Mouse (Mus musculus): ENCODE measurements around the gene Map4k2. TPM values are rescaled to one million over a fixed set of nuclear protein-coding genes. Genes with fewer than 3 reads are reported as not detected.

Map4k2 gene
- polyA plus RNA-seq, 1 experiment: 110 TPM

DNA sequence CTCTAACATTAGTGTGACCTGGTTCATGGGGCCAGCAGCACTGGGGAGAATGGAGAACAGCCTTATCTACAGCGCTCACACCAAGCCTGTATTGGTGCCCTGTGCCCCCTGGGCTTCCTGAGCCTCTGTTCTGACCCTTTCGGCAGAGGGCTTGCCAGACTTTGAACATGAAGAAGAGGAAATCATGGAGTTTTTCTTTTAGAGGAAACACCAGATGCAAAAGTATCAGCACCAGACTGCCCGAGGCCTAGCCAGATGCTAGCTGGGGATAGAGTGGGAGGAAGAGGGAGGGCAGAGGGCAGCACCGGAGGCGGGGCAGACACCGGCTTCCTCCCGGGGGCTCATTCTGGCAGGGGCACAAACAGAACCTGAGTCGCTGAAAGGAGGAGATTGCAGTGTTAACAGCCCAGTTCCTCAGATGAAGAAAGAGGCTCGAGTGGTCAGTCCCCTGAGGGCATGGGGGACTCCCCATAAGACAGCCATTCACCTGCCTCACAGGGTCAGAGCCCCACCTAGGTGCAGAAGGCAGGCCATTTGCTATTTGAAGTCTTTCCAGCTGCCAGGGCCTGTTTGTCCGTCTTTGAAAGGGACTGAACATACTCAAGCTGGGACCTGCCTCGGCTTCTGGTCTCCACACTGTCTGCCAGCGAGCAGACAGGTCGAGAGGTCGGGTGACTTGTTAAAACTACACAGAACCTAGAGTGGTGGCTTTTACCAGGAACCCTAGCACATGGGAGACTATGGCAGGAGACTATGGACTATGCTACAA is 8.5 kb downstream of the Map4k2 start:
- TF ChIP-seq CTCF (IDR thresholded peaks at IDR 0.05; ENCODE audit: borderline replicate concordance, extremely low read depth, insufficient read depth, insufficient read length): no peak
- no peak for TF ChIP-seq POLR2A (IDR thresholded peaks at IDR 0.05; ENCODE audit: borderline replicate concordance, extremely low read depth, insufficient read depth, insufficient read length, poor library complexity, severe bottlenecking)
- no peak for DNase-seq (ENCODE audit: low read depth)

DNA sequence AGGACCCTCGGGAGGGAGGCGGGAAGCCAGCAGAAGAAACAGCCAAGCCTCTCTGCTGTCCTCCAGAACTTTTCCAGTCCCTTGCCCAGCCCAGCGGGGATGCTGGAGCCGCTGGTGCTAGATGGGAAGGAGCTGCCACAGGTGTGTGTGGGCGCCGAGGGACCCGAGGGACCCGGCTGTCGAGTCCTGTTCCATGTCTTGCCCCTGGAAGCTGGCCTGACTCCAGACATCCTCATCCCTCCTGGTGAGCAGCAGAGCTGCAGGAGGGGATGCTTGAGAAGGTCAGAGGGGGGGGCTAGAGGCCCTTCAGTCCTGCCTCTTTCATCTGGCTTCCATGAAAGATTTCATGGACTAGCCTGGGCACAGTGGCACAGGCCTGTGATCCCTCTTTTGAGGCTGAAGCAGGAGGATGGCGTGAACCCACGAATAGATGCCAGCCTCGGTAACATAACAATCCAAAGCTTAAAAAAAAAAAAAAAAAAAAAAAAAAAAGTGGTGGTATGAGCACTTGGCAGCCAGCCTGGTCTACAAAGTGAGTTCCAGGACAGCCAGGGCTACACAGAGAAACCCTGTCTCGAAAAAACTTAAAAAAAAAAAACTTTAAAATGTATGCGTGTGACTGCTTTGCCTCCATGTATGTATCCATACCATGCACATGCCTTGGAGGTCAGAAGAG is 10.6 kb downstream of the Map4k2 start:
- TF ChIP-seq POLR2A (IDR thresholded peaks at IDR 0.05; ENCODE audit: borderline replicate concordance, extremely low read depth, insufficient read depth, insufficient read length, poor library complexity, severe bottlenecking): no peak
- TF ChIP-seq CTCF (IDR thresholded peaks at IDR 0.05; ENCODE audit: borderline replicate concordance, extremely low read depth, insufficient read depth, insufficient read length): no peak
- DNase-seq (ENCODE audit: low read depth): no peak

DNA sequence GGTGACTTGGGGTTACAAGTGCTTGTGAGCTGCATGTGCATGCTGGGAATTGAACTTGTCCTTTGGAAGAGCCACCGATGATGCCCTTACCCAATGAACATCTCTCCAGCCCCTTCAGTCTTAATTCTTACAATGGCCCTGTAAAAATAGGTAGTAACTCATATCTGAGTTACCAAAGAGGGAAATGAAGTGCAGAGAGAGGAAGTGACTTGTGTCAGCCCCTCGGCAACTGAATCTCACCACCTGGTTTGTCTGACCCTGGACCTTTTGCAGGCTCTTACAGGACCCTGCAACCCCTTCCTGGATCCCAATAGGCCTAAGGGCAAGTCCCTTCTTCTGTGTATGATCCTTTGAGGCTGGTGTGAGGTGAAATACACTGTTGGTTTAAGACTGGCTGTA is 11.2 kb downstream of the Map4k2 start:
- DNase-seq (ENCODE audit: low read depth): no peak
- TF ChIP-seq POLR2A (IDR thresholded peaks at IDR 0.05; ENCODE audit: borderline replicate concordance, extremely low read depth, insufficient read depth, insufficient read length, poor library complexity, severe bottlenecking) (no peak), CTCF (IDR thresholded peaks at IDR 0.05; ENCODE audit: borderline replicate concordance, extremely low read depth, insufficient read depth, insufficient read length) (no peak)

DNA sequence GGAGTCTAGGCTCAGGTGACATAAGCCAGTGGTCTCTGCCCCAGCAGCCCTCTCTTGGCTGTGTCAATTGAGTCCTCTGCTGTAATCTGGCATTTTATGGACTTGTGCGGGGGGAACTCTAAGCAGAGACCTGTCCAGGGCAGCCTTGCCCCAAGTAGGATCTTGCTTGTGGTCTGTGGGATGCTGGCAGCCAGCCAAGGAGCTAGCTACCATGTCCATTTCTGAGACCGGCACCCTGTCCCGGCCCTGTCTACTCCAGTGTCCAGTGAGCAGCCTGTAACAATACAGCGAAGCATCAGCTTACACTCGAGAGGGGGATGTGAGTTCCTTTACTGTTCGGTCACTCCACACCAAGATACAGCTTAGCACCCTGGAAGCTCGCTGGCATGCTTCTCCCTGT is 13.1 kb downstream of the Map4k2 start:
- TF ChIP-seq POLR2A (IDR thresholded peaks at IDR 0.05; ENCODE audit: borderline replicate concordance, extremely low read depth, insufficient read depth, insufficient read length, poor library complexity, severe bottlenecking) (no peak), CTCF (IDR thresholded peaks at IDR 0.05; ENCODE audit: borderline replicate concordance, extremely low read depth, insufficient read depth, insufficient read length) (no peak)
- no peak for DNase-seq (ENCODE audit: low read depth)

DNA sequence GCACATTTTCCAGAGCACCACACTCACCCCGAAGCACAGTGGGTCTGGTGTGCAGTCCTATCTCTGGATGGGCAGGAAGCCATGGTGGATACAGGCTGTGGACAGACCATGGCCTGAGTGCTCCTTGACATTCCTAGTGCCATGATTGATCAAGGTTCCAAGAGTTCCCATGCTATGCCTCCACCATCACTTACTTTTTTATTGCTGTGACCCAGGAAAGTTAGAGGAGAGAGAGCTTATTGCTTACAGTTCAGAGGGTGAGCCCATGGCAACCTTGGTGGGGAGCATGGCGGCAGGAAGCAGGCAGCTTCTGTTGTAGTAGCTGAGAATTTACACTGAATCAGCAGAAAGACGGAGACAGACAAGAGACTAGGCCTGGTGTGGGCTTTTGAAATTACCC is 20.4 kb downstream of the Map4k2 start:
- no peak for TF ChIP-seq POLR2A (IDR thresholded peaks at IDR 0.05; ENCODE audit: borderline replicate concordance, extremely low read depth, insufficient read depth, insufficient read length, poor library complexity, severe bottlenecking)
- no peak for TF ChIP-seq CTCF (IDR thresholded peaks at IDR 0.05; ENCODE audit: borderline replicate concordance, extremely low read depth, insufficient read depth, insufficient read length)
- DNase-seq (ENCODE audit: low read depth): no peak

DNA sequence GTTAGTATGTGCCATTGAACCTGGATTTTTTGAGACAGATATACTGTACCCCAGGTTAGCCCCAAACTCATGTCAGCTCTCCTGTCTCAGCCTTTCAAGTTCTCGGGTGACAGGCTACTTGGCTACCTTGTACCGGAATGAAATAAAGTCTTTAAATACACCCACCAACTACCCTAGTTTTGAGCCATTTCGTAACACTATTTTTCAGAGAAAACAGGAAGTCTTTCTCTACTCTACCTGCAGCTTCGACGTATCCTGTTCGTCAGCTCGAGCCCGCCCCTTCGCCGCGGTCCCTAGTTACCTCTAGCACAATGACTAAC is 22.1 kb downstream of the Map4k2 start:
- DNase-seq (ENCODE audit: low read depth): no peak
- TF ChIP-seq CTCF (IDR thresholded peaks at IDR 0.05; ENCODE audit: borderline replicate concordance, extremely low read depth, insufficient read depth, insufficient read length) (no peak), POLR2A (IDR thresholded peaks at IDR 0.05; ENCODE audit: borderline replicate concordance, extremely low read depth, insufficient read depth, insufficient read length, poor library complexity, severe bottlenecking) (no peak)

DNA sequence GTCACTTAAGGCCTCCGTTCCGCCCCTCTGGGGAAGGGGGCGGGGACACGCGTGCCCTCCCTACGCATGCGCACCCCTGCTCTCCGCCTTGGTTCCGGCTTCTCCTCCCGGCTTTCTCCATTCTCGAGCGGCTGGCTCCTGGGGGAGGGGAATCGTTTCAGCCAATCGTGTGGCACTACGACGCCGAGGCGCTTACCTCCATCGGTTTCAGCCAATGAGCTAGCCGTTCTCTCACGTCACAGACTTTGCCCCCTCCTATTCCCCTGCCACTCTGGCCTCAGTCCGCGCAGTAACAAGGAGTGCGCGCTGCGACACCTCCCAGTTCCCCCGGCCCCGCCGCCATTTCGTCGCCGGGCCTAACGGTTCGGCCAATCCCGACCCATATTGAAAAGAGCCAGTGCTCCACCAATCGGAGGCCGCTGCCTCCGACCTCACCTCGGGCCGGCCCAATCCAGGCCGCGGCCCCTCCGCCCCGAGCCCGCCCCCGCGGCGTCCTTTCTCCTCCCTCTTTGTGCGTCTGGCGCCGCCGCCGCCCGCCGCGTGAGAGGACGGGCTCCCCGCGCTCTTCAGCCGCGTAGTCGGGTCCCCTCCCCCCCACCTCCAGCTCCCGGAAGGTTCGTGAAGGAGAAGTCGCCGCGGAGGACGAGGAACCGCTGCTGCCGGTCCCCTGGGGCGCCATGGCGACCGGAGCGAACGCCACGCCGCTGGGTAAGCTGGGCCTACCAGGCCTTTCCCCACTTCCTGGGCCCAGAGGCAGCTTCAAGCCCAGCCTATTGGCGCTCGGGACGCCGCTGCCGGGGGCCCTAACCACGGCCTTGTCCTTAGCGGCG is 22.7 kb downstream of the Map4k2 start, which contains the start of gene Sf1:
Gene Sf1 (plus strand): TSS at position 280 of the 830 bp plus-strand sequence.
- peak; percentile 100 for DNase-seq (ENCODE audit: low read depth)

DNA sequence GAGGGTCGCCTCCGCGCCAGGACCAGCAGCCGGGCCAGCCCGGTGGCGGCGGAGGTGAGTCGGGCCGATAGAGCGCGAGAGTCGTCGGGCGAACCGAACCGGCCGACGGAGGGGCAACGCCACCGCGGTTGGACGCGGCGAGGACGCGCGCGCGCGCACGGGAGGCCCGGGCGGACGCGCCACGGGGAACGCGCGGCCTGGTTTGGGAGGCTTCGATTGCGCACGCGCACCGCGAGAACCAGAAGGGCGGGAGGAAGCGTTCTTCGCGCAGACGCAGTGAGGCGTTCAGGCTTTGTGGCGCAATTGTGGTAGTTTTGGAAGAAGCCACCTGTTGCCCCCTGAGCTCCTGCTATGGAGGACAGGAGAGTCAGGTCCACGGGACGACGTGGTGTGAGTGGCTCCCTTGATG is 23.4 kb downstream of the Map4k2 start:
- peak; percentile 94 for DNase-seq (ENCODE audit: low read depth)
- peak; percentile 84 for TF ChIP-seq POLR2A (IDR thresholded peaks at IDR 0.05; ENCODE audit: borderline replicate concordance, extremely low read depth, insufficient read depth, insufficient read length, poor library complexity, severe bottlenecking)
- TF ChIP-seq CTCF (IDR thresholded peaks at IDR 0.05; ENCODE audit: borderline replicate concordance, extremely low read depth, insufficient read depth, insufficient read length): no peak

More for the DNA sequence above, 22.7 kb downstream of the Map4k2 start, which contains the start of gene Sf1:
- TF ChIP-seq POLR2A (IDR thresholded peaks at IDR 0.05; ENCODE audit: borderline replicate concordance, extremely low read depth, insufficient read depth, insufficient read length, poor library complexity, severe bottlenecking): peak; percentile 76
- no peak for TF ChIP-seq CTCF (IDR thresholded peaks at IDR 0.05; ENCODE audit: borderline replicate concordance, extremely low read depth, insufficient read depth, insufficient read length)

DNA sequence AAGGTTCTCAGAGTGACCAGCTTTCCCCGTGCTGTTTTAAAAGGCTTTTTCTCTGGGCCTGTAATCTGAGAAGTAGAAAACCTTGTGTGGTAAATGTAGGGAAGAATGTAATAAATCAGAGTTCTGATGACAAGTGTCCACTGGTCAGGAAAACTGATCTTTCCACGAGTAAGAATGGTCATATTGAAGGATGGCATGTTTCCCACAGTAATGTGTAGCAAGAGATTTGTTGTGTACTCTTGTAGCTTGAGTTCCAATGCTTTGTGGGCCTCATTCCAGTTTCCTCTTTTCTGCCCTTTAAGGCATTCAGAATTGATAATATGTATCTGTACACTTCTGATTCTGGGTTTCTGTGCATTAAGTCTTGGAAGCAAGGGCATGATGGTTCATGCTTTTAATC is 23.9 kb downstream of the Map4k2 start:
- DNase-seq (ENCODE audit: low read depth): no peak
- TF ChIP-seq POLR2A (IDR thresholded peaks at IDR 0.05; ENCODE audit: borderline replicate concordance, extremely low read depth, insufficient read depth, insufficient read length, poor library complexity, severe bottlenecking): no peak
- TF ChIP-seq CTCF (IDR thresholded peaks at IDR 0.05; ENCODE audit: borderline replicate concordance, extremely low read depth, insufficient read depth, insufficient read length): no peak

DNA sequence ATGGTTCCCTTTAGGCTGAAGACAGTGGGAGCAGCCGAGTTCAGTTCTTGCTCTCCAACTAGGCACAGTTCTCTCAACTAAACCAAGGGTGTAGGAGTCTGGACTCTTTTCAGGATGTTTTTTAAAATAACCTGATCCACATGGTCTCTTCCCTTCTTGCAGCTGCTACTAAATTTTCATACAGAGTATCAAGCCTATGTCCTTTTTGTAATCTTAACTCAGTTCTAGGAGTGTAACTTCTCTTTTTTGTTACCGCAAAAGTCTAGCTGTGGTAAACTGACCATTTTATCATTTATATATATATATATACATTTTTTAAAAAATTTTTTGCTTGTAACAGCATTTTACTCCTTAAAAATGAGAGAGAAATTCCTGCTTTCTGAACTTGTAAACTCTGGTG is 29.2 kb downstream of the Map4k2 start:
- TF ChIP-seq POLR2A (IDR thresholded peaks at IDR 0.05; ENCODE audit: borderline replicate concordance, extremely low read depth, insufficient read depth, insufficient read length, poor library complexity, severe bottlenecking) (no peak), CTCF (IDR thresholded peaks at IDR 0.05; ENCODE audit: borderline replicate concordance, extremely low read depth, insufficient read depth, insufficient read length) (no peak)
- no peak for DNase-seq (ENCODE audit: low read depth)

DNA sequence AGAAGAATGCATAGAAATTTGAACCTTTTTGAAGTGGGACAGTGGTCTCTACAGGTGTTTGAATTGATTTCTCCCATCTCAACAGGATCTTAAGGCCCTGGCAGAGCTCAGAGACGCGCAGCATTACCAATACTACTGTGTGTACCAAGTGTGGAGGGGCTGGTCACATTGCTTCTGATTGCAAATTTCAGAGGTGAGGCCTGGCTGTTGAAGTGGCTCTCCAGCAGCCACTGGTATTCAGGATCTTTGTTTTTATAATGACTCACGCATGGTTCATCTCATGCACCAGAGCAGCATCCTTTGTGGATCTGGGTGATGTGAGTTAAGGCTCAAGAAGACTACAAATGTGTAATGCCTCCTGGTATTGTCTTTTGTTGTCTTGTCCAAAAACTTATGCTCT is 31.5 kb downstream of the Map4k2 start:
- no peak for DNase-seq (ENCODE audit: low read depth)
- TF ChIP-seq CTCF (IDR thresholded peaks at IDR 0.05; ENCODE audit: borderline replicate concordance, extremely low read depth, insufficient read depth, insufficient read length): no peak
- TF ChIP-seq POLR2A (IDR thresholded peaks at IDR 0.05; ENCODE audit: borderline replicate concordance, extremely low read depth, insufficient read depth, insufficient read length, poor library complexity, severe bottlenecking): no peak
